Mouse (Mus musculus) urinary bladder, postnatal 0 days (tissue): ENCODE results near the gene Bmp2k. TPM values are rescaled to one million over a fixed set of nuclear protein-coding genes. Genes with fewer than 3 reads are reported as not detected.

ENCODE experiments used
- polyA plus RNA-seq: library from polyadenylated mRNA; unstranded; fragments of >200 nt; fragmentation: Nextera tagmentation; extraction: Ambion mirVana; gene quantifications from 2 replicates; pipeline ENCODE4 v1.2.1, GENCODE M21; 2015

The Bmp2k gene
- 11.3 and 11.4 TPM in 2 replicates for polyA plus RNA-seq

GRCm38 (mm10) chr5:96997310-96997801 lies at the start of gene Bmp2k:
Gene Bmp2k, plus strand, starts transcription at chr5:96997689.

GRCm38 (mm10) chr5:97111207-97111910 lies 113.9 kb downstream of the Bmp2k start, which contains the start of gene Paqr3:
Gene Paqr3, minus strand, starts transcription at chr5:97111596.

Other genes with a start within 250 kb of the Bmp2k start
- 205 and 271 TPM in 2 replicates for gene Anxa3, start 204.3 kb upstream of the Bmp2k start, polyA plus RNA-seq
- gene Paqr3, start 113.9 kb downstream of the Bmp2k start, polyA plus RNA-seq = 5.2 and 6.1 TPM in 2 replicates